Mouse (Mus musculus) cerebellum, adult (tissue): ENCODE data around the gene Stt3b.

Source experiments
- ATAC-seq: cut with Nextera tagmentation; 2 replicates; pipeline ENCODE4 v1.9.2; 2017; ENCODE audit warnings: mild to moderate bottlenecking, moderate library complexity, mixed read lengths; ENCODE audit not compliant: insufficient number of reproducible peaks, low FRiP score, low TSS enrichment

Stt3b gene

DNA sequence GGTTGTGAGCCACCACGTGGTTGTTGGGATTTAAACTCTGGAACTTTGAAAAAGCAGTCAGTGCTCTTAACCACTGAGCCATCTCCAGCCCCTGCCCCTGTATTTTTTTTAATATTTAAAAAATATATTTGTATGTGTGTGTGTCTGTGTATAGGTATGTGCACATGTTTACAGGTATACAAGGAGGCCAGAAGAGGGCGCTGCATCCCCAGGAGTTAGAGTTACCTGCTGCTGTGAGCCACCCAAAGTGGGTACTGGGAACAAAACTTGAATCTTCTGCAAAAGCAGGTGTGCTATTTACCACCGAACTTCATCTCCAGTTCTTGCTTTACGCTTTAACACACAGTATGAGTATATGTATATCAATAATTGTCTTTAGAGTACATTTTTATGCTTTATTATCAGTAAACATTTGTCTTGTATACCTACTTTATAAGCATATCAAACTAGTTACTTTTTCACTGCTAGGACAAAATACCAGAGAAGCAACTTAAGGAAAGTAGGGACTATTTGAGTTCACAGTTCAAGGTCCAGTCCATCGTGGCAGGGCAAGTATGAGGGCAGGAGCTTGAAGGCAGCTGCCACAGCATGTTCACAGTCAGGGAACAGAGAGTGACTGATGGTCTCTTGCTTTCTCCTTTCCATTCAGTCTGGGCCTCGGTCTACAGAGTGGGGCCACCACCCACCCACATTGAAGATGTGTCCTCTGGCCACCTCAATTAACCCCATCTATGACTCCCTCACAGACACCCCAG is 8.6 kb upstream of the Stt3b start:
- ATAC-seq, result no peak

DNA sequence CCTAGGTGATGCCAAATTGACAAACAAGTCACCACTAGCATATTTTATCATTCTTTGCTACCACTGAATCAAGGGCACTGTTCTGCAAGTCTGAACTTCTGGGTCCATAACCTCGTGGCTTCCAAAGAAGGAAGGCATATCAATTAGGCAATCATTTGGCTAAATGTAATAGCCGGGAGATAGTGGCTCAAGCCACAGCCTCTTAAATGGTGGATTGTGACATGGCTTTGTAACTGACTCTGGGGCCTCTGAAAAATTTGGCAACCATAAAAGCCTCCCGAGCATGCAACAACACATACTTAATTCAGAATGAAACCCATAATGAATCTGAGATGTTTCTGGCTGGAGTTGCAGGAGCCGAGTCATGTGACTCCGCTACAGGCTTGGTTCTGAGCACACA is 6.8 kb upstream of the Stt3b start:
- ATAC-seq, result no peak

DNA sequence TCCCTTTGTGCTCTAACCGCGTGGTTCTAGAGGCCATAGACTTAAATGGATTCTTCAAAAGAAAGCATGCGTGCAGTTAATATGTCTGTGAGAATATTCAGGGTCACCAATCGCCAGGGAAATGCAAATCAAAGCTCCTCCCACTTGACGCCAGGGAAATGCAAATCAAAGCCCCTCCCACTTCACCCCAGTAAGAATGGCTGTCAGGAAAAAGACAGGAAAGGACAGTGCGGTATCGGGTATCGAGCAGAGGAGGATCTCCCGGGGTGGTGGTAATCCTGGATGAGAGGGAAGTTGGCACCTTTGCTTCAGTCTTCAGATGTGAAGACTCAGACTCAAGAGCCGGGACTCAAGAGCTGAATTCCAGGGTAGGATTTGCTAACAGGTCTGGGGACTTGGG is 4.3 kb upstream of the Stt3b start:
- ATAC-seq, result no peak

DNA sequence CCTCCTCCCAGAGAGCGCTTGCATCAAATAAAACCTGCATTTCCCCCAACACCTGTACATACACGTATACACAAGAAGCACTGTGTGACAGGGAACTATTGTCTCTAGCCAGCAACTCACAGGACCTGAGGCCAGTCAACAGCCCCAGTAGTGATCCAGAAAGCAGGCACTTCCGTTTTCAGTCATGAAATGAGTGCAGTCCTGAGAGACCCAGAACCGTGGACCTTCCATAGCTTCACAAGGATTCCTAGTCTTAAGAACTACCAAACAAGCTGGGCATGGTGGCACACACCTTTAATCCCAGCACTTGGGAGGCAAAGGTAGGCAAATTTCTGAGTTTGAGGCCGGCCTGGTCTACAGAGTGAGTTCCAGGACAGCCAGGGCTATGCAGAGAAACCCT is 3.6 kb upstream of the Stt3b start:
- ATAC-seq, result no peak

DNA sequence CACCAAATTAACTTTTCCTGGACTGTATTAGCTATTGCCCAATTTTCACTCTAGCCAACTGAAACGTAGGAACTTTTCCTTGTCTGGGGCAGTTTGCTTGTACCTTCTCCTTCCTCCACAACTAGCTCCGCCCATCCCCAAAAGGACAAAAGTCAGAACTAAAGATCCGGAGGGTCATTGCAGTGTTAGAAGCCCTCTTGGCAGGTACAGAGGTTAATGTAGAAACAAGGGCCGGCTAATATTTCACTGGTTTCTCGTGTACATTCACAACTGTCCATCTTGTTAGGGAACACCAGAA is 951 bp upstream of the Stt3b start:
- no peak for ATAC-seq

DNA sequence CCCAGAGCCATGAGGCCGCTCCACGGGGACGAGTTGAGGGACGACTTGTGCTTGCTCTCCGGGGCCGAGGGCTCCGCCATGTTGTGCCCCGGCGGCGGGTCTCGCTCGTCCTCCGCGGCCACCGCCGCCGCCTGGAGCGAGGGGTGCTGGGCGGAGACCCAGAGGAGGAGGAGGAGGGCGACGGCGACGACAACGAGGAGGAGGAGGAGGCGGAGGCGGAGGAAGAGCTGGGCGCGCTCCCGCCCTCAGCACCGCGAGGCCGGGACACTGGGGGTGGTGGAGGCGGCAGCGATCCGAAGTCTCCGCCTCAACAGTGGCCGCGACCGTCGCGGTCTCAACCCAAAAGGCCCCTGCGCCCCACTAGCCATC is 260 bp downstream of the Stt3b start:
- no peak; the same call in 1 of the 2 replicates for ATAC-seq

DNA sequence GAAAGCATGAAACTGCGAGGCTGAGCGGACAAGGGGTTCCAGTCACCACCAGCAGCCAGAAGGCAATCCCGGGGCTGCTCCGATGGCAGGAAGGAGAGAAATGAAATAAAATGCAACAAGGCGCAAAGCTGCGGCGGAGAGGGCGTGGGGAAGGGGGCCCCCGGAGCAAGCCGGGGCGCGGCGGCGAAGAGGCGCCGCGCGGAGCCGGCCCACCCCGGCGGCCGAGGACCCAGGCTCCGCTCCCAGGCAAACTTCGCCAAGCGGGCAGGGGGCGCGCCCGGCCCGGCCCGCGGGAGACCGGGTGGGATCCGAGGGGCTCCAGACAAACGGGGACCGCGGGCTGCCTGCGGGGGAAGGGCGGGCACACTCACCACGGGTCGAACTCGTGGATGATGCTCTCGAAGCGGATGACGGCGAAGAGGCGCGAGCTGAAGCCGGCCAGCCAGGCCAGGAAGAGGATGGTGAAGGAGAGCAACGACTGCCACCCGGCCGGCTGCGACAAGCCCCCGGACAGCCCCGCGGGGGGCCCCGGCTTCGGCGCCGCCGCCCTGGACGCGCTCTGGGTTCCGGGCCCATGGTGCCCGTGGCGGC is 745 bp downstream of the Stt3b start:
- no peak; the same call in none of the 2 replicates for ATAC-seq

DNA sequence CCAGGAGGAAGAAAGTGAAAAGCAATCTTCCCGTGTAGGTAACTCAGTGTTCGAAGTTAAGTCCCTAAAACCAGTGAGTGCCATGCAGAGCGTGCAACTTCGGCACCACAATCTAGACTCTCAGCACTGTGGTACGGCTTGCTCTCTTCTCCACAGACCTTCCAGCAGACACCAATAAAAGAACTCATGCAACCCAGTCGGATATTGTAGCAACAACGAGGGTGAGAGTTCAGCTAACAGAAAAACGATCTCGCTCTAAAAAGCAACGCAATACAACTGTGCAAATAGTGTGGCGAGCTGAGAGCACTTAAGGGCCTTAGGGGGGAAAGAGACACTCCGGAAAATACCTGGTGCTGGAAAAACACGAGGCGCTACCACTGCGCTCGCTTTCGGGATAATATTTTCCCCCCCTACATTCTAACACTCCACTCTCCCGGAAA is 1.3 kb downstream of the Stt3b start:
- no peak for ATAC-seq

DNA sequence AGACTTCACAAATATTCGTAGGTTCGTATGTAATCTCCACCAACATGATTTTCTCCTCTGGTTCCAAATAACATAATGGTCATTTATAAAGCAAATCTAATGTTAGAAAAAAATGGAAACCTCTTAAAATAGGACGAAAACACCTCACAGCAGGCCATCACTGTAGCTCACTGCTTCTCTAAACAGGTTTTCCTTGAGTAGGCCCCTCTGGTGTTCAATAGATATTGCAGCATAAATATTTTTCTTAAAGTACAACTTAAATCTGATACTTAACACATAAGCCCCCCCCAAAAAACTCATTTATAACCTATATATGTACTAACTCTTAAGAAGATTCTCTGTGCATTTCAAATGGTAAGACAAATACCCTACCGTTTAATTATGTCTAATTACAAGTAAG is 1.8 kb downstream of the Stt3b start:
- ATAC-seq, result no peak

DNA sequence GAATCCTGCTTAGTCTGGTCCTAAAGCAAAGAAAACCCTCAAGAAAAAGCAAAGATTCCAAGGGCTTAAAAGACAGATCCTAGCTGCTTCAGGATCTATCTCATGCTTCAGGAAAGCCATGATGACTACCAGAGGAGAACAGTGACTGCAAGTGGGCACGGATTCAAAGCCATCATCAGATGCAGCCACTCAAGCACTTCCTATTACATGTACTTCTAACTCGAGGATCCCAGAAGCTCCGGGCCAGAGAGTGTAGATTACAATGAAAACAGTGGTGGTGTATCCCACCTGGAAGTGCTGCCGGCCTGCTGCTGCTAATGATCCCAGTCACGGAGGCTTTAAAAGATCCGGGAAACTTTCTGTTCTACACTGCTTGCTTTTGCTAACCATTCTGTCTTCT is 4.0 kb downstream of the Stt3b start:
- no peak for ATAC-seq

DNA sequence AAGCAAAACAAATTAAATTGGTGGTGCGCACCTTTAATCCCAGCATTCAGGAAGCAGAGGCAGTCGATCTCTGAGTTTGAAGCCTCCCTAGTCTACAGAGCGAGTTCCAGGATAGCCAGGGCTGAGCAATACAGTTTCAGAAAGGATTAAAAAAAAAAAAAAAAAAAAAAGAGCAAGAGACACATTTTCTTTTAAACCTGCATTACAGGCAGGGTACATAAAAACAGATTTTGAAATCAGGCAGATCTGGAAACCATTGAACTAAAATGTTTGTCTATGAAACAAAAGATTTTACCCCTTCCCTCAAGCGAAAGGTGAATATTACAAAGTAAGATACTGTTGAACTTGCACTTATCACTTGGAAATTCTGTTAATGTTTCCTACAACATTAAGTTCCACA is 6.1 kb downstream of the Stt3b start:
- no peak for ATAC-seq

DNA sequence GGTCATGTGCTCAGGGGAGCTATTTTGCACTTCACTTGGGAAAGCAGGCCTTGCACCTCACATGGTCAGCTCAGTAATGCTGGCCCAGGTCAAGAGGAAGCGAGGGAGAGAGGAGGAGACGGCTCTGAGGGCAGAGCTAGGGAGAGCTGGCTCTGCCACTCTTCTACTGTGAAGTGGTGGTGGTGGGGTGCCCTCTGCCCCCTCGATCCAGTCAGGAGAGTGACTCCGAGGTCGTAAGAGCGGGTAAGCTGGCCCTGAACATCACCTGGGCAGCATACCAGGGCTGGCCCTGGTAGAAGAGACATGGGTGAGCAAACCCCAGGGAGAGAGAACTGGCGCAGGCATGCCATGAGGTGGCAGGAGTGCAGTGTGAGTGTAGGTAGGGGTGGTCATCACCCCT is 8.6 kb downstream of the Stt3b start:
- no peak for ATAC-seq

DNA sequence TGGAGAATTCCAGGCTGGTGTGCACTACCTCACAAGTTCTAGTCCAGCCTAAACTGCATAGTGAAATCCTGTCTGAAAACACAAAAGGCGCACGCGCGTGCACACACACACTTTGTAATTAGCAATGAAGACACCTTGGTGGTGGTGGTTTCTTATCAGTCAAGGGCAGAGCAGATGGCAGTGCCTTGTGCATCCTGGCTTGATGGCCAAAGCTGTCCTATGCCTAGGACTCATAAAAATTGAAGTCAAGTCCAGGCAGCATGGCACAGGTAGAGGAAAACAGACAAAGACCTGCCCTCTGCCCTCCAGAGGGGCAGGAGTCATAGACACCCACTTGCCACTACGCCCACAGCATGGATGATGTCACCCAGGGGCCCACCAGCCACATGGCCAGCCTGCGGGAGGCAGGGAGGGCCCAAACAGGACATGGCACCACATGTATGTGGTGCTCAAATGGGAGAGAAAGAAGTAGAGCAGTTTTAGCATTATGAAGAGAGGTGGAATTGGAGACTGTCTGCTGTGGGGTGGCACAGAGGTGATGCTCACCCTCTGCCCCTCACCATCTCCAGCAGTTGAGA is 9.1 kb downstream of the Stt3b start:
- no peak for ATAC-seq

DNA sequence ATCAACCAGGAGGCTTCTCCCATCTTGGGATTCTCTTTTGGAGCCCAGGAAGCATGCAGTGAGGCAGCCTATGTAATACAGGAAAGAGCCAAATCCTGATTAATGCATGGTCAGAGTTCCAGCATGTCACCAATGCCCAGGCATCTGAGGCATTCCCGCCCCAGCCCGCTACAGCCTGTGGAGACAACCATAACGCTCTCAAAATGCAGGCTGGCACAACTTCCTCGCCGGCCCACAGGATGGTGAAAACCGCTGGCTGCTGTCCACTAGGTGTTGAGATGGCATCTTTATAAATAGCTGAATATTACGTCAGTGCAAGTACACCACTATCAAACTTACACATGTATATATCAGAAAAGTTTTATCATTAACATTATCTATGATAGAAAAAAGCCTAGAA is 13.5 kb downstream of the Stt3b start:
- no peak for ATAC-seq

DNA sequence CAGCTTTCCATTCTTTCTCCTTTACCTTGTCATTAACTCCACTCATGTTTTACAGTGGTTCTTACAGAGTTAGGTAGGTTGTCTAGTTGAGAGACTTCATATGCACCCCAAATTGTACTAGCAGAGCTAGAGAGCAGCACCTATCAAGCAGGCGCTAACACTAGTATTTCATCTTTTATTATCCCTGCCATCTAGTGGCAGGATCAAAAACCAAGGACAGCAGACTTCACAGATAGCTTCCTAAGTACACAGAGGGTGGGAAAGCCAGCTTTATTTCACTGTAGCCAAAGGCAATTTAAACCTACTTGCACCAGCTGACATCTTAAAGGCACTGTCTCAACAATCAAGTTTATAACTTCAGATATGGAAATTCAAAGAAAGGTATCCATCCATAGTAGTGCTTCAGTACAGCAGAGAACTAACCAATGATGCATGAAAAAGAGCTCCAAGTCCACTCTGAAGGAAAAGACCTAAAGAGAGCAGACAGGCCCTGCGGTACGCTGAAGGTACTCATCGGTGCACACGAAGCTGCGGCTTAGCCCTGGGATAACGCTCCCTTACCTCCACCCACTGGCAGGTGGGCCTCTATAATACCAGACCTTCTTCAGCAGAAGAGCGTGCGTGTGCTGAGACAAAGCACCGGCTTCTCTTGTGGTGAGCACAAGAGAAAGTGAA is 16.2 kb downstream of the Stt3b start:
- ATAC-seq, result no peak

DNA sequence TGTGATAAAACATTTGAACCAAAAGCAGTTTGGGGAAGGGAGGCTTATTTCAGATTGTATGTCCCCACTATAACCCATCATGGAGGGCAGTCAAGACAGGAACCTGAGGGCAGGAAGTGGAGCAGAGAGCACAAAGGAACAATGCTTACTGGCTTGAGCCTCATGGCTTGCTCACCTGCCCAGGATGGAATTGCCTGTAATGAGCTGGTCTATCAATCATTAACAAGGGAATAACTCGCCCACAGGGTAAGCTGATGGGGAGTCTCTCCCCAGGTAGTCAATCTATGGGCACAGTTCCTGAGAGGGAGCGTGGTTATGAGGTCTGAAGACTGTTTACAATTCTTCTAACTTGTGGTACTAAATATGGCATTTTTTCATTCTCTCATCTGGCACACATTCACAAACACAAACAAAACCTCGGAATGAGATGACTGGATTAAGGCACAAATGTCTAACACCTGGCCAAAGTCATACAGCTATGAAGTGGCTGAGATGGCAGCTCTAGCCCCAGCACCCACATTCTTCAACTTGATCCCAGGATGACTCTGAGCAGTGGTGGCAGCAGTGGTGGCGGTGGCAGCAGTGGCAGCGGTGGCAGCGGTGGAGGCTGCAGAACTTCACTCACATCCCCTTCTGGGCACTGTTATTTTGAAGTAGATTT is 22.3 kb downstream of the Stt3b start:
- ATAC-seq, result no peak

DNA sequence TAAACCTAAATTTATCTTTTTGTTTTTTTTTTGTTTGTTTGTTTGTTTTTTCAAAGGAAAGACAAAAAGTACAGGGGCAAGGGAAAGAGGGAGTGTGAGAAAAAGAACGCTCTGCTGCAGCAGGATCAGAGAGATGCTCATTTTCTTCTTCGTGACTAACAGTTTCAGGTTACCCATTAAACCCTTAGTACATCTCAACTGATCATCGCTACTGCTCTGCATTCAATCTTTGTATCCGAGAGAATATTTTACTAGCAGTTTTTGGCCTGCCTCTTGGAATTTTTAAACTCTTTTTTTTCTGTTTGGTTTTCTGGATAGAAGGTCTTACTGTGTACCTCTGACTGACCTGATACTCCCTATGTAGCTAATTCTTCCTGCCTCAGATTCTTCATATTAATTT is 25.8 kb downstream of the Stt3b start:
- ATAC-seq, result no peak

DNA sequence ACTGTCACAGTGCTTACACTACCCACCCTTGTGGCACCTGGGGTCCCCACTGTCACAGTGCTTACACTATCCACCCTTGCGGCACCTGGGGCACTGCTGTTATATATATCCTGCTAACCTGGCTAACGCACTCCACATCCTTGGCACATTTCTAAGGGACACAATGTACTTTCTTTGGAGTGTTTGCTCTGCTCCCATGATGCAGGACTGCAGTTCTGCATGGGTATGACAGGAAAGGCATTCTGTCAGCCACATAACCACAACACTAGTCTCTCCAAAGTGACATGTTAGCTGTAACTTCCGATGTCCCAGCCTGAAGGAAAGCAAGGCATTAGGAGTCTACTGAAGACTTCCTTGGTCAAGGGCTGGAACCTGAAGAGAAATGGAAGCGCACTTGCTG is 26.8 kb downstream of the Stt3b start:
- no peak for ATAC-seq

DNA sequence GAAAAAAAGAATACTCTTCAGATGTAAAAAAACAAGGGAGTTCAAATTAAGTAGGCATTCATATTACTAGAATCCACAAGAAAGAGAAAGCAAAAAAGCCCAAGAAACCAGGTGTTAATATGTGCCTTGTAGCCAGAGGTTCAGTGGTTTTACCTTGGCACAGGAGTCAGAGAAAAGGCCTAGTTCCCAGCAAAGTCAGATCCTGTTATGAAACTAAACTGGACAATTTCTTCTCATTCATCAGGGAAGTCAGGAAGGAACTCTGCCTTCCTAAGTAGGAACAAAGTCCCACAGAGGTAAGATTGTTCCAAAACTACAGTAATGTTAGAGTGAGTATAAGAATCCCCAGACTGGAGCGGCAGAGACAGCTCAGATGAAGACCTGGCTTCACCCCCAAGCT is 31.6 kb downstream of the Stt3b start:
- ATAC-seq, result no peak

DNA sequence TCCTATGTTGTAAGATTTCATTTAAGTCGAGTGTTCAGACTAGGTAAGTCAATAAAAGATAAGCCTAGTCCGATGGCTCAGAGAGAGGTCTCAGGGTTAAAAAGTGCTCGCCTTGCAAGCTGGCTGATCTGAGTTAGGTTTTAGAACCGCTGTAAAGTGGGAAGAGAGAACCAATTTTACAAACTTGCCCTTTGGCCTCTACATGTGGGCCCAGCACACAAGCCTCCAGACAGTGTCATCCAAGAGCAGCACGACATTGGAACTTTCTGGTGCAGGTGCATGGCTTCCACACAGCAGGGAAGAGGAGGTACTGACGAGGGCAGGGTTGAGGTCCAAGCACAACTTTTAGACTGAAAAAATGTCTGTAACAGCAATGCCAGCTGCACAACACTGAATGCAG is 35.4 kb downstream of the Stt3b start:
- ATAC-seq, result no peak

DNA sequence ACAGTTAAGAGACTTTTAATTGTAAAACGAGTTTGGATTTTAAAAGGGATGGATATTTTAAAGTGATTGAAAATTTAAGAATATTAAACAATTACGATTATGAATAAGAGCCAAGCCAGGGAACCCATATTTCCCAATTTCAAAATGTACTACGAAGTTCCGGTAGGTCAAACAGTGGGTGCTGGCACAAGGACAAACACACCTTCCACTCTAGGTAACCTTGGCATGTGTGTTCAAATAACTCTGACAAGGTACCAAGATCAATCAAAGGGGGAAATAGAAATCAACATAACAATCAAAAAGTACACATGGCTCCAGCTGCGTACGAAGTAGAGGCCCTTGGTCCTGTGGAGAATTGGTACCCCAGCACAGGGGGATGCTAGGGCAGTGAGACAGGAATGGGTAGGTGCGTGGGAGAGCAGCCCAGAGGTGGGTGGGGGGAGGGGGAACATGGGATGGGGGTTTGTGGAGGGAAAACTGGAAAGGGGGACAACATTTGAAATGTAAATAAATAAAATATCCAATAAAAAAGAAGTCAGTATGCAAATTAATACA is 37.0 kb downstream of the Stt3b start:
- no peak for ATAC-seq
